Mouse (Mus musculus) heart, adult 2 months (tissue): ENCODE data around the gene Dmrt1.

Experiments
- EP300 ChIP-seq: fragments of 200-500 bp; IDR thresholded peaks from 2 replicates; pipeline ENCODE4 v1.6.1; 2011; ENCODE audit warnings: low read depth, low read length, control low read depth; ENCODE audit not compliant: insufficient read depth
- POLR2A ChIP-seq: fragments of 200-500 bp; IDR thresholded peaks from 2 replicates; pipeline ENCODE4 v1.6.1; 2011; ENCODE audit warnings: mild to moderate bottlenecking, low read depth, low read length, control low read depth; ENCODE audit not compliant: insufficient read depth

DNA sequence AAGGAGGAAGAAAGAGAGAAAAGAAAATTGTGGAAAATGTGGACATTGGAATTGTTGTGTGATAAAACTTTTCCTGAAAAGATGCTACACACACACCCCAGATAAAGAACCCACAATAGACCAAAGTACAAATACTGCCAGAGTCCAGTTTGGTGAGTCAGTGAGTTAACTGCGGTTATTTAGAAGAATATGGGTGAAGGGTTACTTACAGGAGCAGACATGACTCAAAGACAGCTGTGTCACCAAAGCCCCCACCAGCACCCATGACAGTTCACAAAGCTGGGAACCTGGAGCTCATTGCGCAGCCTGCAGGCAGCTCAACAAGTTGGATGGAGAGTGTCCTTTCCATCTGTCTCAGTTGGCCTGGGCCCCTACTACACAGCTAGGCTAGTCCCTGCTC is 72.9 kb downstream of the Dmrt1 start:
- TF ChIP-seq EP300 (no peak), POLR2A (no peak)
